Mouse (Mus musculus) midbrain, embryonic 14.5 days (tissue): ENCODE data around the gene Nbea. TPM values are rescaled to one million over a fixed set of nuclear protein-coding genes. Genes with fewer than 3 reads are reported as not detected.

Experiments used
- ATAC-seq: fragments of 200-750 bp; cut with Nextera tagmentation; 2 replicates; pipeline ENCODE4 v1.8.0; 2017; ENCODE audit warnings: moderate number of reproducible peaks, moderate library complexity; ENCODE audit not compliant: low FRiP score, low TSS enrichment
- DNase-seq: peaks from one replicate; pipeline ENCODE4 v3.0.0-alpha.2; 2015
- H3K27ac ChIP-seq: fragments of 300-500 bp; sonication (generic); replicated peaks from 2 replicates; pipeline ENCODE4 v1.5.1; 2014; ENCODE audit warnings: mild to moderate bottlenecking, low read depth, low read length, moderate library complexity
- H3K27me3 ChIP-seq: fragments of 300-500 bp; sonication (generic); 2 replicates; pipeline ENCODE4 v1.6.1; 2014; ENCODE audit warnings: low read length, control low read depth, mixed read lengths; ENCODE audit not compliant: control insufficient read depth, insufficient read depth
- H3K36me3 ChIP-seq: fragments of 300-500 bp; sonication (generic); 2 replicates; pipeline ENCODE4 v1.6.1; 2014; ENCODE audit warnings: low read length, control low read depth; ENCODE audit not compliant: control insufficient read depth, insufficient read depth
- H3K4me1 ChIP-seq: fragments of 300-500 bp; sonication (generic); 2 replicates; pipeline ENCODE4 v1.6.1; 2014; ENCODE audit warnings: mild to moderate bottlenecking, antibody characterized with exemption, low read length, control low read depth; ENCODE audit not compliant: control insufficient read depth, insufficient read depth
- H3K4me2 ChIP-seq: fragments of 300-500 bp; sonication (generic); 2 replicates; pipeline ENCODE4 v1.6.1; 2014; ENCODE audit warnings: mild to moderate bottlenecking, low read length, moderate library complexity
- H3K4me3 ChIP-seq: fragments of 300-500 bp; sonication (generic); replicated peaks from 2 replicates; pipeline ENCODE4 v1.5.1; 2014; ENCODE audit warnings: low read depth, low read length
- H3K9ac ChIP-seq: fragments of 300-500 bp; sonication (generic); replicated peaks from 2 replicates; pipeline ENCODE4 v1.6.1; 2014; ENCODE audit warnings: mild to moderate bottlenecking, low read length, moderate library complexity
- H3K9me3 ChIP-seq: fragments of 300-500 bp; sonication (generic); 2 replicates; pipeline ENCODE4 v1.6.1; 2016; ENCODE audit warnings: low read length, control low read depth, mixed read lengths; ENCODE audit not compliant: control insufficient read depth
- WGBS: fragments of 180-500 bp; shearing (Covaris S2); extraction: QIAGEN DNeasy Blood & Tissue Kit; methylation state at CpG from one replicate; pipeline ENCODE4 v1.1.7; 2014; 5-methylcytosine and 5-hydroxymethylcytosine counted together
- polyA plus RNA-seq: library from polyadenylated mRNA; unstranded; fragments of >200 nt; fragmentation: Nextera tagmentation; extraction: Ambion mirVana; gene quantifications from 2 replicates; pipeline ENCODE4 v1.2.1, GENCODE M21; 2014

The Nbea gene
- polyA plus RNA-seq, 1 experiment from 2014 or later: 106 TPM

GRCm38 (mm10) chr3:55781429-55782055, 402.0 kb downstream of the Nbea start:
- no peak for ATAC-seq
- 16% methylated on average over 5 of the region's 5 CpGs for WGBS
- peak overlapping the region; percentile 93; the same call in 1 of the 2 replicates for H3K9ac ChIP-seq
- H3K4me3 ChIP-seq: peak overlapping the region; percentile 70
- H3K36me3 ChIP-seq: no peaks in the 10 kb centered on the region
- H3K27me3 ChIP-seq: no peaks in the 10 kb centered on the region
- peak; percentile 46 for DNase-seq
- H3K27ac ChIP-seq: peak overlapping the region; percentile 98
- H3K4me1 ChIP-seq: peaks cover 40% of the 10 kb centered on the region
- peak overlapping the region; percentile 84 for H3K4me2 ChIP-seq
- H3K9me3 ChIP-seq: no peaks in the 10 kb centered on the region

DNA sequence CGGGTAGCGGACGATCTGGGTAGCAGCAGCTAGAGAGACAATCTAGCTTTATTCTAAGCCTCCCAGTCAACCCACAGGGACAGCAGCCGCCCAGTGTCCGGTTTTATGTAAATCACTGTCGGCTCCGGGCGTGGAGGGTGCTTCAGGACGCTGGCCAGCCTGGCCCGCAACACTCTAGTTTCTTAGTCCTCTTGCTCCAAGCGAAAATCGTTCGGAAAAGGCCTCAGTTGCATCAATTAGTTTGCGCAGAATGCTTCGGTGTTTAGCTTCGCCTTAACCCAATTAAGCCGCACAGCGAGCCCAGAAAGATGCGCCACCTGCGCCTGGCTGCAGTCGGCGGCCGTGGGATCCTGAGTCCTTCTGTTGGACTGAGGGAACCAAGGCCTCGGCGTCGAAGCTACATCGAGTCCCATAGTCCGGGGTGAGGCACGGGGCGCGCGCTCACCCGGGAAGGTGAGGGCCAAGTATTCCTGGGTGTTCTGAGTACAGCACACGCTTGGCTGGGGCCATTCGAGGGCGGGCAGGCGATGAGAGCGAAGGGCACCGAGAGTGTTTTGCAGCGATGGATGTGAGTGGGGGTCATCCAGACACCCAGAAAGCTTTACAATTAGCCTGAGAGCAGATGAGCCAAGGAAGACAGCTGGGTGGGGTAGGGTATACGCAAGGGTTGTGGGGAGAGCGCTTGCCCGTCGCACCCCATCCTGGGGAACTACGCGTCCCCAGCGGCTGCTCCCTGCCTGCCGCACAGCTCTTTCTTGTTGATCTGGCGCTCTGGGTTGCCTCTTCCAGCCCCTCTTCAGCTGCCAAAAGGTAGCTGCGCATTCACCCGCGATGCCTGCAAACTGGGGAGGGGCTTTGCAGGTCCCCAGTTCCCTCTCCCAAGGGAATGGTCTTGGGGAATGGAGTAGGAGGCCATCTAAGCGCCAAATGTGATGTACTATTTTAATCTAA, 403.1 kb downstream of the Nbea start:
- whole genome bisulfite sequencing: 2% methylated on average over 53 of the region's 53 CpGs
- peak overlapping the region; percentile 76 for H3K9ac ChIP-seq
- peaks cover 43% of the 10 kb centered on the region for H3K4me1 ChIP-seq
- H3K36me3 ChIP-seq: no peaks in the 10 kb centered on the region
- peak overlapping the region; percentile 98 for H3K27ac ChIP-seq
- peak; percentile 72 for ATAC-seq
- no peaks in the 10 kb centered on the region for H3K27me3 ChIP-seq
- peak overlapping the region; percentile 84 for H3K4me2 ChIP-seq
- peak; percentile 84 for DNase-seq
- peak overlapping the region; percentile 34 for H3K4me3 ChIP-seq
- H3K9me3 ChIP-seq: no peaks in the 10 kb centered on the region

DNA sequence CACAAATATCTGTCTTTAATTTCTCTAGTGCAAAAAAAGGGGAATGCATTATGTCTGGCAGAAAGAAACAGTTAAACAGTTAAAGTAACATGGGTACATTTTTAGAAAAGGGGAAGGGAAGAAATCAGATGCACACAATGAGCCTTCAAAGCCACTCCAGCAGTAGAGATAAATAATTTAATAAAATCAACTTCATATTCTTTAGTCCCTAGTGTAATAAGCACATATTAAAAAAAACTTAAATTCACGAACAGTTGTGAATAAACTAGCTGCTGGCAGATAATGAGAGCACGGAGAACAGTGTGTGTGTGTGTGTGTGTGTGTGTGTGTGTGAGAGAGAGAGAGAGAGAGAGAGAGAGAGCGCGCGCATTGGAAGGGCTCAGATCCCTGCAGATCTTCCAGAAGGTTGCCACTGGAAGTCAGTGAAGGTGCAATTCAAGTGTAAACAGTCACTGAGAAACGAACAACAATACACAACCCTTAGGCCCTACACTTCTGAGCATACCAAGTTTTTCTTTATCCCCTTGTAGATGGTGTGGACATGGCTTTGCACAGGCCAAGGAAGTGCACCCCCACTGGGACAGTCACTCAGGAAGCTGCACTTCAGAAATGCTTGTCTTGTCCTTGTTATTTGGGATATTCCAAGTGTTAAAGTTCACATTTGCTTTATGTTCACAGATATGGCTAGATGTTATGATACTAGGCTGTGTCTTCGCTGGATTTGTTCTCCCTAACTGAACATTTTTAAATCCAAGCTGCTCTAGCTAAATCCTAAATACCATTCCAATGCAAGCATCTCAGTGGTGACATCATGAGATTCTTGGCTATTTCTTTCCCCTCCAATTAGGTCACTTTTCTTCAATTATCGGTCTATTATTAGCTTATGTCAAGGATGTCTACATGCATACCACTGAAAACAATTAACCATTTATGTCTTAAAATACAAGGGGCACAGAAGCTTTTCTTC, 404.5 kb downstream of the Nbea start:
- Histone ChIP-seq H3K27ac (peak overlapping the region; percentile 88), H3K36me3 (no peaks in the 10 kb centered on the region), H3K9ac (peak overlapping the region; percentile 46; the same call in 1 of the 2 replicates), H3K4me1 (peaks cover 54% of the 10 kb centered on the region), H3K4me2 (peak overlapping the region; percentile 84), H3K27me3 (no peaks in the 10 kb centered on the region), H3K4me3 (peak overlapping the region; percentile 14; the same call in 1 of the 2 replicates), H3K9me3 (no peaks in the 10 kb centered on the region)
- 17% methylated on average over 8 of the region's 8 CpGs for WGBS
- peak; percentile 69 for DNase-seq
- no peak for ATAC-seq

DNA sequence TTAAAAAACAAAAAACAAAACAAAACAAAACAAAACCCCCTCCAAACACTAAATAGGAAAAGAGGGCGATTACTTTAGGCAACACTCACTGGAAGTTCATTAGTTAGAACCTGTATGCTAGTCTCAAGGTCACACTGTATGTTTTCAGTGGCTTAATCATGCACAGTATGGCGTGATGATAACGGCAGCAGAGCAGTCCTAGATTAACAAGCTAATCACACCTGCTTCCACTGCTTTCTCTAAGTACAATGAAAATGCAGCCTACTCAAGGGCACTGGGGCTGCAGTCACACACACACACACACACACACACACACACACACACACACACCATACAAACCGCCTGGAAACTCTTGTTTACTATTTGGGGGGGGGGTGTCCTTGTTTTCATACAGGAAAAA, 406.0 kb downstream of the Nbea start:
- peak overlapping the region; percentile 74 for H3K27ac ChIP-seq
- no peak overlapping the region for H3K4me3 ChIP-seq
- no peaks in the 10 kb centered on the region for H3K36me3 ChIP-seq
- no peak overlapping the region for H3K9ac ChIP-seq
- DNase-seq: peak; percentile 52
- H3K9me3 ChIP-seq: no peaks in the 10 kb centered on the region
- peaks cover 58% of the 10 kb centered on the region for H3K4me1 ChIP-seq
- no peak for ATAC-seq
- H3K27me3 ChIP-seq: no peaks in the 10 kb centered on the region
- WGBS: 26% methylated on average over 4 of the region's 4 CpGs
- H3K4me2 ChIP-seq: peak overlapping the region; percentile 43

GRCm38 (mm10) chr3:55775753-55776152, 407.7 kb downstream of the Nbea start:
- Histone ChIP-seq H3K9ac (no peak overlapping the region), H3K27ac (peak overlapping the region; percentile 47), H3K27me3 (no peaks in the 10 kb centered on the region), H3K9me3 (no peaks in the 10 kb centered on the region), H3K4me2 (0 out of 2 replicates have a peak overlapping the region, but pooled peaks have one; percentile 9), H3K4me1 (peaks cover 43% of the 10 kb centered on the region), H3K36me3 (peaks cover 3% of the 10 kb centered on the region; the same call in 1 of the 2 replicates), H3K4me3 (no peak overlapping the region)
- WGBS: 64% methylated on average over 6 of the region's 6 CpGs
- ATAC-seq: no peak
- DNase-seq: peak; percentile 38

DNA sequence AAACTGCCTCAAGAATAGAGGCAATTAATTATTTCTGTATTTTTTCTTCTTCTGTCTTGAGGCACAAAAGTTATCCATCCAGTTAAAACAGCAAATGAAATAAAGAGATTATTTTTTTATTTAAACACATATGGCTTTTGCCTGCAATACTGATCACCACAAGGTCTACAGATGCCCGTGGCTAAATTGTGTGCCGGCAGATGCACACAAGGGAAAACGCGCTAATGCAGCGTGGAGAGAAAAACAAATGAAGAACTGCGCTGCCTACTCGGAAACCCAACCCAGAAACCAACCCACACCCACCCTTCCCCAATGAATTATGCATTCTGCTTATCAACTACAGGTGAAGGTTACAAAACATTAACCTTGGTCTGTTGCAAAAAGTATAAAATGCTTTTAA, 408.3 kb downstream of the Nbea start:
- peak; percentile 62; the same call in 1 of the 2 replicates for ATAC-seq
- Histone ChIP-seq H3K9me3 (no peaks in the 10 kb centered on the region), H3K27ac (peak overlapping the region; percentile 47), H3K4me2 (peak overlapping the region; percentile 30; the same call in 1 of the 2 replicates), H3K4me3 (no peak overlapping the region), H3K9ac (no peak overlapping the region), H3K36me3 (peaks cover 6% of the 10 kb centered on the region; the same call in 1 of the 2 replicates), H3K4me1 (peaks cover 38% of the 10 kb centered on the region), H3K27me3 (no peaks in the 10 kb centered on the region)
- DNase-seq: peak; percentile 82
- 12% methylated on average over 7 of the region's 7 CpGs for WGBS

DNA sequence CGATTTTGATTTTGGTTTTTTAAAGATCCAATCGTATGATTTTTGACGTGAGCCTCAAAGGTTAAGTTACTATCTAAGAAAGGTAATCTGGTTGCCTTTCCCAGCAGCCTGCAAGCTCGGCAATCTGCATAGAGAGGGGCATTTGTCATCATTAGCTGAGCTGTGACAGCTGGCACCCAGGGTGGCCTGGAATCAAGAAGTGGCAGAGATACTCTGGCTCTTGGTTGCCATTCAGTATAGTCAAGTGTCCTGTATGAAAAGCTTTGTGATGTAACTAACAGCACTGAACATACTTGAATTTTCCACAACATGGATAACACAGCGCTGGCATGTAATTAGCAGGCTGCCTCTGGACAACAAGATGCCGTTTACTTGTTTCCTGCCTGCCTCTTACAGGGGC, 409.3 kb downstream of the Nbea start:
- DNase-seq: peak; percentile 64
- peaks cover 30% of the 10 kb centered on the region for H3K4me1 ChIP-seq
- 0 out of 2 replicates have a peak overlapping the region, but pooled peaks have one; percentile 14 for H3K9ac ChIP-seq
- H3K4me3 ChIP-seq: no peak overlapping the region
- H3K36me3 ChIP-seq: peaks cover 6% of the 10 kb centered on the region; the same call in 1 of the 2 replicates
- WGBS: 32% methylated on average over 6 of the region's 6 CpGs
- no peaks in the 10 kb centered on the region for H3K27me3 ChIP-seq
- peak overlapping the region; percentile 75 for H3K27ac ChIP-seq
- H3K4me2 ChIP-seq: no peak overlapping the region
- H3K9me3 ChIP-seq: no peaks in the 10 kb centered on the region
- peak; percentile 55; the same call in 1 of the 2 replicates for ATAC-seq

DNA sequence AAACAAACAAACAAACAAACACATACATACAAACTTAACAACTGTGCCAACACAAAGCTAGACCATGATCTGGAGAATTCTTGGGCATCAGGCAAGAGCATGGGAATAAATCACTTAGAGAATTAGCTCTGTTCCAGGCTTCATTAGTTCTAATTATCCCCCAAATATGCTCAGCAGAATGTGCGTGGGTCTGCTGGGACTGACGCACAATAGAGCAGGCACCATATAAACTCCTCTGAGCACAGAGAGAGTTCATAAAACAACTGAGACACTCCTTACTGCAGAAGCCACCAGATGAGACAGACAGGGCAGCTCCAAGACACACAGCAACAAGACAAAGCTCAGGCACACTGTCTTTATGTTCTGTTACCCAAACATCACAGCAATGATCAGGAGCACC, 414.2 kb downstream of the Nbea start:
- Histone ChIP-seq H3K9me3 (no peaks in the 10 kb centered on the region), H3K4me3 (no peak overlapping the region), H3K9ac (no peak overlapping the region), H3K27me3 (no peaks in the 10 kb centered on the region), H3K4me1 (peaks cover 7% of the 10 kb centered on the region), H3K4me2 (no peak overlapping the region), H3K36me3 (peaks cover 6% of the 10 kb centered on the region; the same call in 1 of the 2 replicates), H3K27ac (no peak overlapping the region)
- DNase-seq: no peak
- 57% methylated on average over 2 of the region's 2 CpGs for WGBS
- ATAC-seq: no peak
